Mouse (Mus musculus): ENCODE measurements at regions not wholly inside any gene's neighbourhood (a gene's known extent, or its start where the extent isn't known, plus 50 kb on each side); places are given as distances from the start of the nearest gene placed in this dataset.

DNA sequence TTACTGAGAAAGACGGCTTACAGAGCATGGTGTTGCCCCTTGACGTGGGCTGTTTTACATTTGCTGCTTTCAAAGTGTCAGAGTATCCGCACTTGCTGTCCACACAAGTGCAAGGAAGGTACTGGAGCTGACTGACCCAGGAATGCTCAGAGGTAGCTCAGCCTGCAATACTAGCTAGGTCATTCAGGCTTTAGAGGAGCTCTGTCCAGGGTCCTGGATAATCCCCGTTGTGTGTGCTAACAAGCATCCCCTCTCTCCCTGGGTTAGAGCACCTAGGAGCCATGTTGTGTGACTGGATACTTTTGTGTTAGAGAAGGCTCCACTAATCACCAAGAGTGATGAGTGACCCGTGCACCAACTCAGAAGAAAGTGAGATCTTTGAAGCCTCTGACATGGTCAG is 431.9 kb upstream of the 3110018I06Rik start:
- ATAC-seq (ENCODE audit: low read depth): no peak
- Histone ChIP-seq H3K9ac (ENCODE audit: low read length) (no peak overlapping the region), H3K27ac (ENCODE audit: low read length) (no peak overlapping the region), H3K4me3 (ENCODE audit: low read length) (no peak overlapping the region), H3K27me3 (ENCODE audit: control insufficient read depth, insufficient read depth, low read depth, low read length) (no peaks in the 10 kb centered on the region), H3K9me3 (ENCODE audit: control insufficient read depth, low read length) (no peaks in the 10 kb centered on the region), H3K36me3 (ENCODE audit: control insufficient read depth, insufficient read depth, low read length) (no peaks in the 10 kb centered on the region), H3K4me1 (replicated peaks; ENCODE audit: control insufficient read depth, insufficient read depth, low read length) (no peaks in the 10 kb centered on the region), H3K4me2 (ENCODE audit: low read depth, low read length) (no peak overlapping the region)
- 23% methylated on average over 5 of the region's 5 CpGs for WGBS

DNA sequence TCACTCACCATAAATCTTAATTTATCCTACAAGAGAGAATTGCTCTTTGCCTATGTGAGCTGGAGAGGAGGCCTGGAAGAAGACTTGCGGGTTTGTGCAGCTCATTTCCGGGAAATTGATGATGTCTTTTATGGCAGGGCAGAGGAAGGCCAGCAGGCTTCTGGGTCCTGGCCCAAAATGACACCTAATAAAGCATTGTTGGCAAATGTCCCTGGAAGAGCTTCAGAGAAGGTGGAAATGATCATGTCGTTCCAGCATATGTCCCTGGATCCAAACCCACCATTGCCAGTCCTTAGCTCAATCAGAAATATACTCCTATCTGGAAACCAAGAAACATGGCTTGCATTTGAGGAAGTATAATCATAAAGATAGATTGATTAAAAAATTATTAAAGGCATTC is 427.9 kb upstream of the 3110018I06Rik start:
- Histone ChIP-seq H3K4me1 (replicated peaks; ENCODE audit: control insufficient read depth, insufficient read depth, low read length) (no peaks in the 10 kb centered on the region), H3K27me3 (ENCODE audit: control insufficient read depth, insufficient read depth, low read depth, low read length) (no peaks in the 10 kb centered on the region), H3K4me3 (ENCODE audit: low read length) (no peak overlapping the region), H3K4me2 (ENCODE audit: low read depth, low read length) (no peak overlapping the region), H3K9me3 (ENCODE audit: control insufficient read depth, low read length) (0 out of 2 replicates have a peak, but pooled peaks cover 2% of the 10 kb centered on the region), H3K27ac (ENCODE audit: low read length) (no peak overlapping the region), H3K36me3 (ENCODE audit: control insufficient read depth, insufficient read depth, low read length) (no peaks in the 10 kb centered on the region), H3K9ac (ENCODE audit: low read length) (no peak overlapping the region)
- no peak for ATAC-seq (ENCODE audit: low read depth)
- 47% methylated on average over 3 of the region's 3 CpGs for WGBS

GRCm38 (mm10) chr12:107067346-107067745 is 421.1 kb upstream of the 3110018I06Rik start:
- no peak overlapping the region for H3K4me3 ChIP-seq (ENCODE audit: low read length)
- no peaks in the 10 kb centered on the region for H3K9me3 ChIP-seq (ENCODE audit: control insufficient read depth, low read length)
- no peaks in the 10 kb centered on the region for H3K27me3 ChIP-seq (ENCODE audit: control insufficient read depth, insufficient read depth, low read depth, low read length)
- no peaks in the 10 kb centered on the region for H3K36me3 ChIP-seq (ENCODE audit: control insufficient read depth, insufficient read depth, low read length)
- H3K27ac ChIP-seq (ENCODE audit: low read length): no peak overlapping the region
- WGBS: 61% methylated on average over 2 of the region's 2 CpGs
- ATAC-seq (ENCODE audit: low read depth): no peak
- no peak overlapping the region for H3K4me2 ChIP-seq (ENCODE audit: low read depth, low read length)
- no peak overlapping the region for H3K9ac ChIP-seq (ENCODE audit: low read length)
- H3K4me1 ChIP-seq (replicated peaks; ENCODE audit: control insufficient read depth, insufficient read depth, low read length): no peaks in the 10 kb centered on the region

DNA sequence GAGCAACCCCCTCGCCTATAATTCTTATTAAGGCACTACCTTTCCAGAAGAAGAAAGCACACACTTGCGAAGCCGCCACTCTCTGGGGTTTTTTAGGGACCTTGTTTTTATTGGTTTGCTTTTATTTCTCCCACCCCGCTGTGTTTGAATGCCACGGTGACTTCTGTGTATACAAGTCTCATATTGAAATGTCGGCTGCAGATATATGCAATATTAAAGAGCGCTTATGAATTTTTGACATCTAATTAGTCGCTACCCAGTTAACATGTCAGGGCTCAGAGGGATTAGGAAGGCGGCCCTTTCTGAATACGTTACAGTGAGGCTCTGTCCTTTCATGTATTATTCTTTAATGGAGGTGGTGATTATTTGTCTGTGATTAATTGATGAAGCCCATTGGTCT is 405.9 kb upstream of the 3110018I06Rik start:
- Histone ChIP-seq H3K9me3 (ENCODE audit: control insufficient read depth, low read length) (no peaks in the 10 kb centered on the region), H3K4me1 (replicated peaks; ENCODE audit: control insufficient read depth, insufficient read depth, low read length) (no peaks in the 10 kb centered on the region), H3K4me3 (ENCODE audit: low read length) (no peak overlapping the region), H3K27ac (ENCODE audit: low read length) (no peak overlapping the region), H3K27me3 (ENCODE audit: control insufficient read depth, insufficient read depth, low read depth, low read length) (no peaks in the 10 kb centered on the region; the same call in 1 of the 2 replicates), H3K9ac (ENCODE audit: low read length) (no peak overlapping the region), H3K4me2 (ENCODE audit: low read depth, low read length) (no peak overlapping the region), H3K36me3 (ENCODE audit: control insufficient read depth, insufficient read depth, low read length) (no peaks in the 10 kb centered on the region)
- no peak for ATAC-seq (ENCODE audit: low read depth)
- WGBS: 65% methylated on average over 10 of the region's 10 CpGs

DNA sequence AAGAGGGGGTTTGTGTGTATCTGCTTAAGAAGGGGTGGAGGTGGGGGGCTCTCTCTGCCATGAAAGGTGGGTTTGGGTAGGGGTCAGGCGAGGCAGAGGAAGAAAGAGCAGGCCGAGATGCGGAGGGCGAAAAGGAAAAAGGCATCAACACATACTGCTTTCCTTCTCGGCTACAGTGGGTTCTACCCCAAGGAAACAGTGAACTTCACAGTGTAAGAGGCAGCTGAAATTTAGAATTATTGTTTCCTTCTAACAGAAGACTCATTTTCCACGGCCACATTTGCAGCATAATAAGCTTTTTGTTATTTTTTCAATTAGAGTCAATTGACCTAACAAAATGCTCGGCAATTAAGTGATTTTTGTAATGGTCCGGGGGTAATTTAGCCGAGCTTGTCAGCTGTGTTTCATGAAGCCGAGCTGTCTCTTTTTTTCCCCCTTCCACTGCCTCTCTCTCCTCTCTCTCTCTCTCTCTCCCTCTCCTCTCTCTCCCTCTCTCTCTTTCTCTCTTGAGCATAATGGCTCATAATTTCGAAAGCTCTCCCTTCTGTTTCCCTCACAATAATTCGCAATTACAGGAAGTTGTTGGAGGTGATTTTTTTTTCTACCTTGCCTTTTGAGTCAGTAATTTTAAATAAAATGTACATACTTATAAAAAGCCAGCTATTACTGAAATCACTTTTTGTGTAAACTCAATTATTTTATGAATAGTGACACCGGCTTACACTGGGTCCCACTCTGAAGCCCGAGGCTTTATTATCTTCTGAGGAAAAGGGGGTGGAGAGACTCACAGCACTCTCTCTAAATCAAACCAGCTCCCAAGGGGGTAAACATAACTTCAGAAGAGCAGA is 403.1 kb upstream of the 3110018I06Rik start:
- Histone ChIP-seq H3K36me3 (ENCODE audit: control insufficient read depth, insufficient read depth, low read length) (no peaks in the 10 kb centered on the region), H3K4me3 (ENCODE audit: low read length) (no peak overlapping the region), H3K27me3 (ENCODE audit: control insufficient read depth, insufficient read depth, low read depth, low read length) (no peaks in the 10 kb centered on the region; the same call in 1 of the 2 replicates), H3K27ac (ENCODE audit: low read length) (no peak overlapping the region), H3K4me2 (ENCODE audit: low read depth, low read length) (no peak overlapping the region), H3K9me3 (ENCODE audit: control insufficient read depth, low read length) (no peaks in the 10 kb centered on the region), H3K9ac (ENCODE audit: low read length) (no peak overlapping the region), H3K4me1 (replicated peaks; ENCODE audit: control insufficient read depth, insufficient read depth, low read length) (no peaks in the 10 kb centered on the region)
- WGBS: 59% methylated on average over 14 of the region's 14 CpGs
- no peak for ATAC-seq (ENCODE audit: low read depth)

GRCm38 (mm10) chr12:107085906-107086655 is 402.4 kb upstream of the 3110018I06Rik start:
- no peaks in the 10 kb centered on the region for H3K36me3 ChIP-seq (ENCODE audit: control insufficient read depth, insufficient read depth, low read length)
- no peak overlapping the region for H3K4me2 ChIP-seq (ENCODE audit: low read depth, low read length)
- no peaks in the 10 kb centered on the region for H3K9me3 ChIP-seq (ENCODE audit: control insufficient read depth, low read length)
- 33% methylated on average over 16 of the region's 16 CpGs for WGBS
- H3K9ac ChIP-seq (ENCODE audit: low read length): no peak overlapping the region
- no peaks in the 10 kb centered on the region; the same call in 1 of the 2 replicates for H3K27me3 ChIP-seq (ENCODE audit: control insufficient read depth, insufficient read depth, low read depth, low read length)
- ATAC-seq (ENCODE audit: low read depth): peak; percentile 45; the same call in 1 of the 2 replicates
- H3K4me3 ChIP-seq (ENCODE audit: low read length): no peak overlapping the region
- H3K4me1 ChIP-seq (replicated peaks; ENCODE audit: control insufficient read depth, insufficient read depth, low read length): no peaks in the 10 kb centered on the region
- H3K27ac ChIP-seq (ENCODE audit: low read length): no peak overlapping the region

GRCm38 (mm10) chr12:107092151-107092550 is 396.3 kb upstream of the 3110018I06Rik start:
- Histone ChIP-seq H3K4me2 (ENCODE audit: low read depth, low read length) (no peak overlapping the region), H3K9ac (ENCODE audit: low read length) (no peak overlapping the region), H3K4me1 (replicated peaks; ENCODE audit: control insufficient read depth, insufficient read depth, low read length) (no peaks in the 10 kb centered on the region), H3K36me3 (ENCODE audit: control insufficient read depth, insufficient read depth, low read length) (no peaks in the 10 kb centered on the region), H3K27ac (ENCODE audit: low read length) (no peak overlapping the region), H3K9me3 (ENCODE audit: control insufficient read depth, low read length) (no peaks in the 10 kb centered on the region), H3K27me3 (ENCODE audit: control insufficient read depth, insufficient read depth, low read depth, low read length) (no peaks in the 10 kb centered on the region), H3K4me3 (ENCODE audit: low read length) (no peak overlapping the region)
- WGBS: 75% methylated on average over 3 of the region's 3 CpGs
- ATAC-seq (ENCODE audit: low read depth): no peak

- H3K27me3 ChIP-seq (ENCODE audit: control insufficient read depth, insufficient read depth, low read depth, low read length): no peaks in the 10 kb centered on the region
- H3K9ac ChIP-seq (ENCODE audit: low read length): no peak overlapping the region
- no peaks in the 10 kb centered on the region for H3K4me1 ChIP-seq (replicated peaks; ENCODE audit: control insufficient read depth, insufficient read depth, low read length)
- H3K4me2 ChIP-seq (ENCODE audit: low read depth, low read length): no peak overlapping the region
- no peaks in the 10 kb centered on the region for H3K9me3 ChIP-seq (ENCODE audit: control insufficient read depth, low read length)
- ATAC-seq (ENCODE audit: low read depth): no peak
- no peak overlapping the region for H3K27ac ChIP-seq (ENCODE audit: low read length)
- no peaks in the 10 kb centered on the region for H3K36me3 ChIP-seq (ENCODE audit: control insufficient read depth, insufficient read depth, low read length)
- WGBS: 83% methylated on average over 13 of the region's 13 CpGs
- H3K4me3 ChIP-seq (ENCODE audit: low read length): no peak overlapping the region
These were observed 395.1 kb upstream of the 3110018I06Rik start for GRCm38 (mm10) chr12:107093326-107093725.

GRCm38 (mm10) chr12:107095409-107095808 is 393.0 kb upstream of the 3110018I06Rik start:
- Histone ChIP-seq H3K36me3 (ENCODE audit: control insufficient read depth, insufficient read depth, low read length) (no peaks in the 10 kb centered on the region), H3K4me3 (ENCODE audit: low read length) (no peak overlapping the region), H3K27me3 (ENCODE audit: control insufficient read depth, insufficient read depth, low read depth, low read length) (no peaks in the 10 kb centered on the region), H3K27ac (ENCODE audit: low read length) (no peak overlapping the region), H3K9ac (ENCODE audit: low read length) (no peak overlapping the region), H3K9me3 (ENCODE audit: control insufficient read depth, low read length) (no peaks in the 10 kb centered on the region), H3K4me1 (replicated peaks; ENCODE audit: control insufficient read depth, insufficient read depth, low read length) (no peaks in the 10 kb centered on the region), H3K4me2 (ENCODE audit: low read depth, low read length) (no peak overlapping the region)
- ATAC-seq (ENCODE audit: low read depth): no peak
- 83% methylated on average over 6 of the region's 6 CpGs for WGBS

Measured in lung, embryonic 16.5 days (tissue).